Mouse (Mus musculus) embryo, embryonic 11.5 days (tissue): Measurements from ENCODE around the gene Ahcyl1.
A peak's percentile ranks its signal among the peaks of the same experiment; 100 is the strongest.
"Not testable (repeated sequence)": the region's sequence is repeated elsewhere in the genome, so short reads cannot be mapped to it uniquely, and the experiment has no call there.

Source experiments
- DNase-seq: peaks from one replicate; pipeline ENCODE4 v3.0.0-alpha.2; 2012; ENCODE audit warnings: low read depth, low spot score

Gene Ahcyl1

DNA sequence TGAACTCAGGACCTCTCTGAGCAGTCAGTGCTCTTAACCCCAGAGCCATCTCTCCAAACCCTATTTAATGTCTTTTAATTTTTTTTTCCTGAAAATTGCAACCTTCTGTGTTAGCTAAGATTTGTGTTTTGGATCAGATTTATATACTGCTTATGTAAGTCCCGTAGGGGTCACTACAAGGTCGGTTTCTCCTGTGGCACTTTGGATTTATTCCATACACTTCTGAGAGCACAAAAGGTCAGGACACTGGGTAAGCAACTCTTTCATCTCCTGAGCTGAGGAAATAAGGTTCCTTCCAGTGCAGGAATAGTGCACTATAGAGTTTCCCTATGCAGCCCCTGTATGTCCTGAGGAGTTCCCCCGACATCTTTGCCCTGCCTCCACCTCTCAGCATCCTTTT lies 40.9 kb downstream of the Ahcyl1 start:
- no peak for DNase-seq

DNA sequence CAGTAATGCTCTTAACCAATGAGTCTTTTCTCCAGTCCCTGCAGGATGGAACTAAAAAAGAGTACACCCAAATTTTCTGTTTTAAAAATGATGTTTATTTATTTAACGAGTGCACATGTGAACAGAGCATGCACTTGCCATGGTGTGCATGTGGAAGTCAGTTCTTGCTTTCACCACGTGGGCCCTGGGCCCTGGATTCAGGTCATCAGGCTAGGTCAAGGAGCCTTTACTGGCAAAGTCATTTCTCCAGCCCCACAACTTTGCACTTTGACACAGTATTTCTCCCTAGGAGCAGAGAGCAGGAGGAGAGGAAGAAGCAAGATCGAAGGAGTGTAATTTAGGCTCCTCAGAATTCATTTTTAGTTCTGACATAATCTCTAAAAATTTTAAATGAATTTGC lies 41.5 kb downstream of the Ahcyl1 start:
- DNase-seq: no peak

DNA sequence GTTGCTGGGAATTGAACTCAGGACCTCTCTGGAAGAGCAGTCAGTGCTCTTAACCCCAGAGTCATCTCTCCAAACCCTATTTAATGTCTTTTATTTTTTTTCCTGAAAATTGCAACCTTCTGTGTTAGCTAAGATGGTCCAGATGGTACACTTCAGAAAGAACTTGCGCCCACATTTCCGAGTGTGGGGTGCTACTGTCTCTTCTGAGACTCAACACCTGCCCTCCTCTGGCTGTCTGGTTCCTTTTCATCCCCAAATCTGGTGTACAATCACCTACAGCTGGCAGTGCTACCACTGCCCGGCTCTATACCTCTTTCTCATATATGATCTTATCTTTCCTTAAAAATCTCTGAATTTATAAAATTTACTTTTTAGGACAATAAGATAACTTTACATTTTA lies 43.4 kb downstream of the Ahcyl1 start:
- DNase-seq: no peak

DNA sequence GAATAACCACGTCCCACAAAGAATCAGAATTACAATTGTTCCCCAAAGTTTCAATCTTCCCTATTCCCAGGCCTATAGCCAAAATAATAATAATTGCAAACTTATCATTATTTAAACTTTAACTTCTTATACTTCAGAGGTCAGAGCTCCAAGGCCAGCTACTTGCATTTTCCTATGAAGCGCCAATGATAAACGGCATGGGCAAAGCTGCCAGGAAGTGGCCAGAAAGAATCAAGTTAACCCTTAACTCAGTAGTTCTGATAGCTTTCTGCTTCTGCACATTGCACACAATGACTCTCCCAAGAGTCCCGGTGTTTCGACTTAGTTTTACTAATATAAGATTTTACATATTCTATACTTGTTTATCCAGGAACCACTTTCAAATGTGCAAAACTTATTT lies 46.1 kb downstream of the Ahcyl1 start:
- DNase-seq: not testable (repeated sequence)

DNA sequence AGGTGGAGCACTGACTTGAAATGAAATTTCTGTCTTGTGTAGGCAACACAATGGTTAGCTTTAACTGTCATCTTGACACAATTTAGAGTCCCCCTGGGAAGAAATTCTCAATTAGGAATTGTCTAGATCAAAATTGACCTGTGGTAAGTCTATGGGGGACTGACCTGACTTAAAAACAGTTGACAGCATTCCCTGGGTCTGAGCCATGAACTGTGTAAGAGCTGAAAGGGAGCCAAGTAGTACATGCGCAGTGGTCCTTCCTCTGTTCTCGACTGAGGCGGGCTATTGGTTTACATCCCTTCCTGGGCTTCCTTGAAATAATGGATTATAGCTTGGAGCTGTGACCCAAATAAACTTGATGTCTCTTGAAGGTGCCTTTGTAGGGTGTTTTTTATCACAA lies 49.4 kb downstream of the Ahcyl1 start:
- DNase-seq: no peak

DNA sequence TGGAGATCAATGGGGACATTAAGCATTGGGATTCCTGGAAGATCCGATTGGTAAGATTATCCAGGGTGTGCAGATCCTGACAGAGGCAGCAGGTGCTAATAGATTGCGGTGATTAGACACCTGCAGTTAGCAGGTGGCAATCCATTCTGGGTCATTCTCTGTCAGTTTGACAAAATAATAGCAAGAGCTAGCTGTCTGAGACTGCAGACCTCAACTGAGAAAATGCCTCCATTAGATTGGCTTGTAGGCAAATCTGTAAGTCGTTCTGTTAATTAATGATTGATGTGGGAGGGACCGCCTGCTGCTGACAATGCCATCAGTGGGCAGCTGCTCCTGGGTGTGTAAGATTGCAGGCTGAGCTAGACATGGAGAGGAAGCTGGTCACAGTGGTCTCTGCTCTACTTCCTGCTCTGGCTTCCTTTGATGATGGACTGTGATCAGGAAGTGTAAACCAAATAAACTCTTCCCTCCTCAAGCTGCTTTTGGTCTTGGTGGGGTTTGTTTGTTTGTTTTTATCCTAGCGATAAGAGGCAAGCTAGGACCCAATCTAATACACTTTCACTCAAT lies 58.7 kb downstream of the Ahcyl1 start:
- DNase-seq: no peak

DNA sequence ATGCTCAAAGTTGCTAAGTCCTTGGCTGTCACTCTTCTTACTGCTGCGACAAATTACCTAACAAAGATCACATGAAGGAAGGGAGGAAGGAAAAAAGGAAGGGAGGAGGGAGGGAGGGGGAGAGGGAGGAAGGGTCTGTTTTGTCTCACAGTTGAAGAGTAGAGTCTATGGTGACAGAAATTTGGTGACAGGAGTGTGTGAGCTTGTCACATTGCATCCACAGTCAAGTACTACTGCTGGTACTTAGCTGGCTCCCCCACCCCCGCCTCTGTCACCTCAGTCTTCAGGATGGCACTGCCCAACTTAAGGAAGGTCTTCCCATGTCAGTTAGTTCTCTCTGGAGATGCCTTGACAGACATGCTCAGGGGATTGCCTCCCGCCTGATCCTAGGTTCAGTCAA lies 60.1 kb downstream of the Ahcyl1 start:
- no peak for DNase-seq

DNA sequence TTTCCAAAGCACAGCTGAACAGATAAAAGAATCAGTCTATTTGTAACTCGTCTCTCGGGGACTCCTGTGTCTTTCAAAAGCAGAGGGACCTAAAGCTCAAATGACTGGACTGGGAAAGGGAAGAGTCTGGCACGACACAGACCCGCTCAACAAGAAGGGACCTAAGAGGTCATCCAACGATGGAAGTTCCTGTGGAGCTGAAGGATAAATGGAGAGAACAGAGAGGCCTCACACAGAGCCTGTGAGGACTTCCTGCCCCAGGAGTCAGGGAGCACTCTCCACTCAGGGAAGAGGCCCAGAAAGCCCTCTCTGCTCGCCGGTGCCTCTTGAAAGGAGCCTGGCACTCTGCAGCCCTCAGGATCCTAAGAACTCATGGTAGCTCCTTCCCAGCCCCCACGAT lies 60.5 kb downstream of the Ahcyl1 start:
- no peak for DNase-seq

DNA sequence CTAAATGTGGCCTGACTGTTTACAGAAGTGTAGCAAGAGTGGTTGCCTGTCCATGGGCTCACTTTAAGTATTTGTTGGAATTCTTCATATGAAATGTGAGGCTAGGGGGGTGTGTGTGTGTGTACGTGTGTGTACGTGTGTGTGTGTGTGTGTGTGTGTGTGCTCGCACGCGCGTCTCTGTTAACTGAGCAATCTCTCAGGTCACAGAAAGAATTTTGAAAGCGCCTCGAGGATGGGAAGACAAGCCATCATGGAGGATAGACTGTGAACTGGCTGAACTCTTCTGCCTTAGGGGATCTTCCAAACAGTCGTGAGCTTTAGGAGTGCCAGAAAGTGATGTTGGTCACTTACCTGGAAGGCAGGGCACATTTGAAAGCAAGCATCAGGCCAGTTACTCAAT lies 62.5 kb downstream of the Ahcyl1 start:
- DNase-seq: no peak

DNA sequence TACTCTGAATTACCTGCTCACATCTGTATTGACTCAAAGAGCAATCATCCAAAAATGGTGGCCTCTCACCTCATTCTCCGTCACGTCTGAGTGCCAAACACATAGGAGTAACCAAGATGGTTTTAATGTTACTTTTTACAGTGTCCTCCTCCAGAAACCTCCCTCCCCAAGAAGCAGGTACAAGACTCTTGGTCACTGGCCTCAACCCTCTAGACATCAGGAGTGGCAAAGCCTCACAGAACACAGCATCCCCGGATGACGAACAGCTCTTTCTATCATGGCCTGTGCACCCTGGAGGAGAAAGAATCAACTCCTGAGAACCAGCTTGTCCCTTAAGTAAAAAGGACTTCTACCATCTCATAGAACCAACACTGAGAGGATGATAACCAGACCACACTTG lies 63.6 kb downstream of the Ahcyl1 start:
- no peak for DNase-seq

DNA sequence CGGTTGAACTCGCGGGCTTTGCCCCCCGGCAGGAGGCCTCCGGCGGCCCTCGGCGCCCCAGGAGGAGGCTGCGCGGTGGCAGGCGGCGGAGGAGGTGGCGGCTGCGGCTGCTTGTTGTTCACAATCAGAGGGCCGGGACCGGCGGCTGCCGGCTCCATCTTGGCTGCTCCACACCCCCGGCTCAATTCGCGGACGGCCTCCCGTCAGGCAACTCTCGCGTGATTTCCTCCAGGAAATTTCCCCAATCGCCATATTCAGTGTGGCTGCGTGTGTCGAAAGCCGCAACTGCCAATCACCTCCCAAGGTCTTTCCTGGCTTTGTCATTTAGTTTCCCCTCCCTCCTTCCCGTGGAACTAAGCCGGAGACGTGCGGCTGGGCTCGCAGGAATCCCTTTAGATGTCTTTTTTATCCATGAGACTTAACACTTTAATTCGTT lies 64.8 kb downstream of the Ahcyl1 start, which contains the start of gene Strip1:
TSS of gene Strip1 (minus strand) at position 172 of the 436 bp plus-strand sequence.
- peak; percentile 94 for DNase-seq

DNA sequence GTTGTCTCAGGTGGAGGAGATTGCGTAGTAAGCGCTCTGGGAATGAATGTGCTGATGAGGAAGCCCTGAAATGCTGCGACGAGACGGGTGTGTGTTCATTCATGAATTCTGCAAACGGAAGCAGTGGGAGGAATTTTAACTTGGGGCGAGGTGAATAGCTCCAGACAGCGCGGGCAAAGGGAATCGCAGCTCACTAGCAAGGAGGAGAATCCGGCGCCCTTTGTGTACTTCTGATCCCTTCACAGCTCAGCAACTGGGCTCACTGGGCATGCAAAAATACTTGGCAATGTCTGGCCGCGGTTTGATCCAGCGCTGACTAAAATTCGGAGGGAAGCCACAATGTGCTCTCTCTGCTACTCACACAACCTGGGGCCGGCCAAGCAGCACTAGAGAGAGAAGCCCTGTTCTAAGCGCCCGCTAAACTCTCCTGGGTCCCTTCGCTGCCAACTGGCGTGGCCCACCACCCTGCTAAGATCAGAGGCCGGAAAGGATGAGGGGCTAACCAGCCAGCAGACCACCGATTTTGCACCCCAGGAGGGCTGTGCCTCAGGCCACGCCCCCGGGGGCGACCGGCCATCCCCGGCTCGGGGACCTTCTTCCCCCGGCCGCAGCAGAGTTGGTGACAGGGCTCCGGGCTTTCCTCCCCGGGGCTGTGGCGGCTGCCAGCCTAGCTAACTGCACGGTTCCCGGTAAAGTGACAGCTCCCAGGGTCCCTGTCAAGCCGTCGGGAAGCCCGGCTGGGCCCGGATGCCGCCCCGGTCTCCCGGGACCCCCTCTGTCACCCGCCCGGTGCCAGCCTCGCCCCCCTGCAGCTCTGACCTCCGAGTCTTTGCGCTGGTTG lies 65.5 kb downstream of the Ahcyl1 start, which contains the start of gene Gm10961:
TSS of gene Gm10961 (plus strand) at position 641 of the 841 bp plus-strand sequence.
- DNase-seq: no peak

DNA sequence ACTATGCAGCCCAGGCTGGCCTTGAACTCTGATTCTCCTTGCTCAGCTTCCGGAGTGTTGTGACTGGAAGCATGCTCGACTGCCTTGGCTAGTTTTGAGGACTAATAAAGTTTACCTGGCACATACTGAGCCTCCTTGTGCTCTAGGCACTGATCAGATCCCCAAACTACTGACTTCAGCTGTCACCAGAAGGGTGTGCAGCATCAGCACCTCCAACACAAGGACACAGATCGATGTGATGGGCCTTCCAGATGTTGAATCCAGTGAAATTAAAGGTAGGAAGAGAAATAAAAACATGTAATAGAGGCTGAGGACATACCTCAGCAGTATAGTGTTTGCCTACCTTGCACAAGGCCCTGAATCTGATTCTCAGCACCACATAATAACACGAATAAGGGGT lies 66.9 kb downstream of the Ahcyl1 start:
- no peak for DNase-seq

DNA sequence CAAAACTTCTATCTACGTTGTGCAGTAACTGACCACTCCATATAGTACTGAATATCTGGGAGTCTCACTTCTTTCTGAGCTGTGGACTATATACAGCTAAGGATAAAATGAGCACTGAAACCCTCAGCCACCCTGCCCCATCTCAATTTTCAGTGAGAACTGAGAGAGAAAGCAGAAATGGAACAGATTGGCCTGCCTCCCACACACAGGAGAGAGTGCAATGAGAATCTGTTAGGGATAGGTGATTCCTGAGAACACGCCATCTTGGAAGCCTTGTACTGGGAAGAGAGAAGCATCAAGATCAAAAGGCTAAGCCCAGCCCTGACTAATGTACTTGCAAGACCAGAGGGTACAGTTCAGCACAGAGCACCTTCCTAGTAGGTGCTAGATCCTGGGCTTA lies 67.8 kb downstream of the Ahcyl1 start:
- DNase-seq: no peak

DNA sequence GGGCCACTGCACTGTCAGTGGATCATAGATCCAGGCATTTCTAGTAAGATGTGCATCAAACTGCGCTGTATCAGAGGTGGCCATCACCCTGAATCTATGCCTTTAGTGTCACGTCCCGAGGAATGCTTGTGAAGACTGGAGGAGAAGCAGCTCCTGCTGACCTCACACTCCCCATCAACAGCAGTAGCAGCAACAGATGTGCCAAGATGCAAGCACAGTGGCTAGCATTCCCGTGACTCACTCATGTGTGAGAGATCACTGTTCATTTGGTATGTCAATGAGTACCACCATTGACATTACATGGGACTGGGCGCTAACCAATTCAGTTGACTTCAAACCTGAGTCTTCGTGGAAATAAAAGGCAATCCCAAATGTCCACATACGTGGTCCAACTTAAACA lies 68.7 kb downstream of the Ahcyl1 start:
- no peak for DNase-seq

DNA sequence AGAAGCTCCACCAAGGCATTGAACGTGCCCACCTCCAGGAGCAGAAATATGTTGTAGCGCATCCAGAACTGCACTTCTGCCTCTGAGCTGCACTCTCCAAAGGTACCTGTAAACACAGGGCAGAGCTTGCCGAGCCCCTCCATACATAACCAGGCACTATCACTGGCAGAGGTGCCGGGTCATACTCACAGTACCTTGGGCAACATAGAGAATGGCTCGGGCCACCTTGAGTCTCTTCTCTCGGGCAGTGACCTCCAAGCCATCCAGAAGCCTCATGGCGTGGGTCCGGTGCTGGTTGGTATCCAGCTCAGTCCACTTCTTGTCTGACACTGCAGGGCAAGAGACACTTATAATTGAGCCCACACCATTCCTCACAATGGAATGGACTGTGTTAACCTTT lies 69.6 kb downstream of the Ahcyl1 start:
- no peak for DNase-seq

DNA sequence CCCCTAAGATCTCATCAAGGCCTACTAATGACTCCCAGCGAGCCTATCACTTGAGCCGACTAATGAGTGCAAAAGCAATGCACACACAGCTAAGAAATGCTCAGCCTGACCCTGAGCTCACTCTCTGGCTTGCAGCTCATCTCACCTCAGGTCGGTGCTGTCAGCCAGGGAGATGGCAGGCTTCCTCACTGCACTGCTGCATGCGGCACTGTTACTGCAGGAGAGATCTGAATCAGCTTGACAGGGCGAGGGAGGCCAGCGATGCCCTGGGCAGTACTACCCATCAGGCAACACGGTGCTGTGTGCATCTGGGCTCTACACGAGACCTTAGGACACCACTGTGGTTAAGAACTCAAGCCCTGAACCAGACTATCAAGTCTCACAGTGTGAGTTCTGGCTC lies 70.8 kb downstream of the Ahcyl1 start:
- no peak for DNase-seq

DNA sequence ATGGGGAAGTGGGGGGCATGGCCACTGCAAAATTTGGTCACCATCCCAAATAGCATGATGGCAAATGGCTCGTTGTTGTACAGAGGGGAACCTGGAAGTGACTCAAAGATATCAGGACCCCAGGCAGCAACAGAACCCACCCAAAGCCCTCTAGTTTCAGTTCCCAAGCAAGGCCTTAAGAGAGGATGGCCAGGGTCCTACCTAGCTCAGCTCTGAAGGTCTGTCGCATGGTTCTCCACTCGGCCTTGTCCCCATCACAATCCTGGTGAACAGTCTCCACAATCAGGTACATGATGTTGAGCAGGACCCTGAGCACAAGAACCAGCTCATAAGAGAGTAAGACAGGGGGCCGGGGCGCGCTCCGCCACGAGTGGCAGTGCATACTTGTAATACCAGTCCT lies 71.9 kb downstream of the Ahcyl1 start:
- DNase-seq: no peak

DNA sequence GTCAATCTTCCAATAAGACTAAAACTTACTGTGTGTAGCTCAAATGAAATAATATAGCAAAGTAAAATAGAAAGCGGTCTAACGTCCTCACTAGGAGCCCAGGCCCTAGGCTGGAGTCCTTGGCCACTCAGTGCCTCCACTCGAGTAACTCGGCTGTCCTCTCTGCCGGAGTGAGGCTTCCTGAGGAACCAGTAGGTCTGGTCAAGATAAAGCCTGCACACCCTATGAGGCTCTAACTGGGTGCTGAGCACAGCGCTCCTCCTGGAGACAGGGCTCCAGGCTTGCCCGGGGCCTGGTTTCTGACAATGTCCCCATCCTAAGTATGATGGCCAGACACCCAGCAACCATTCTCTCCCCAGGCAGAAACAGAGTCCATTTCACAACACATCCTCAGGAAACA lies 73.8 kb downstream of the Ahcyl1 start:
- DNase-seq: no peak

DNA sequence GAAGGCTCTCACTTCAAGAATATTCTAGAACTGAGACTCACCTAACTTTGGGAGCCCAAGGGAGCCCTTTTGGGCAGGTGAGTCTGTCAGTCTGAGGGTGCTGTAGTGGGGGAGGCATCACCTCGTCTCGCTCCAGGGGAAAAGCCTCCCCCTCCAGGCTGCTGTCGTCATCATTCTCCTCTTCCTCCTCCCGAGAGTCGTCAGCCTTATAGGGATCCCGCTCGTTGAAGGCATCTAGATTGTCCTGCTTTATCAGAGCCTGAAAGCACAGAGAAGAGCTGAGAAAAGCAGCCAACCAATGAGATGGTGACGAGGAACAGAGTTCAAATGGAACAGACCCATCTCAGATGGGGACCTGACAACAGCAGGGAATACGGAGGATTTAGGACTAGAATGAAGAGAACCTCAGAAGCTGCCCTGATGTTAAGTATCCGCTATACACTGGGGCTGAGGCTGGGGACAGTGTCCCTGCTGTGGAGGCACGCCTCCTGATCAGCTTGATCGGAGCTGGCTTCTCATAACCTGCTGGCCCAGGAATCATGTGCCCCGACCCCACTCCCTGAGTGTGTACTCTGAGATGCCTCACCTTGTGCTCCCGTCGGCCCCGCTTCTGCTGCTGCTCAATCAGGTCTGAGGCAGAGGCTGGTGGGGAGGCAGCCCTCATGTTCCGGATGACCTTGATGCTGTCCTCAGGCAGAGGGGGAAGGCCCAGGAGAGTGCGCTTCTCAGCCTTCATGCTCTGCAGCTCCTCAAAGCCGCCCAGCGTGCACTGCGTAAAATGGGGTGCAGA lies 74.9 kb downstream of the Ahcyl1 start:
- DNase-seq: no peak

DNA sequence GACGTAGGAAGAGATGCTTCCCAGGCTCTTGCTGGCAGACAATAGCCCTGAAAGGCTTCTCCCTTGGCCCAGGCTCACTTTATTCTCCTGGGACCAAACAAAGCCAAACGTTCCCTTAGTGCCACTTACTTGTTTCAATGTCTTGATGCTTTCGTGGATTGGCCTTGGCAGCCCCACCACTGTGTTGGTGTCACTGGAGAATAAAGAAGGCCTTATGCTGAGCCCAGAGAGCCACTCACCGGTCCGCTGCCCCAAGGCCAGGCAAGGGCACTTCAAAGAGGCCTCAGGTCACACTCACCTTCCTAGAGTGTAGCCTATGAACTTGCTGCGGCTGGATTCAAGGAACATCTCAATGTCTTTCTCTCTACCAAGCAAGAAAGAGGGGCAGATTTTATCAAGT lies 76.4 kb downstream of the Ahcyl1 start:
- no peak for DNase-seq

DNA sequence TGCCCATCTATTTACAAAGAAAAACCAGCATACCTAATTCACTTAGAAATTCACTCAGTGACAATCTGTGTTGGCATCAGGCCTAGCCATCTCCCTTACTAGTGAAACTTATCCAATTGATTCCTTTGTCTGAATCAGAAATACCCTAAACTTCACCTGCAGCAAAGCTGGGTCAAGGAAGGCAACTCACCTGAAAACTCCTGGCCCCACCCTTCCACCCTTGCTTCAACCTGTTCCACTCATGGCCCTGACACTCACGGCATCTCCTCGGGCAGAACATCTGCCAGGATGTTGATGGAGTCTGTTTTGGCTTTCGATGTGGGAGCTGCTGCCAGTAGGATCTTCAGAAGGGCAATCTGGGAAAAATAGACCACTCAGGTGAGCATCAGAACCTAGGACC lies 78.6 kb downstream of the Ahcyl1 start:
- no peak for DNase-seq
